Mouse (Mus musculus) ES-Bruce4 (cell line): ENCODE results near the gene Dph7.

Experiments
- EP300 ChIP-seq: IDR thresholded peaks from 2 replicates; pipeline ENCODE4 v1.6.1; 2011; ENCODE audit warnings: low read depth, low read length; ENCODE audit not compliant: insufficient read depth
- POLR2A ChIP-seq: IDR thresholded peaks from one replicate; pipeline ENCODE4 v1.8.1; 2011; ENCODE audit warnings: low read length; ENCODE audit not compliant: insufficient read depth

- TF ChIP-seq POLR2A (no peak), EP300 (no peak)
Observed at GRCm38 (mm10) chr2:24950189-24950535, 12.0 kb upstream of the Dph7 start.
